Mouse (Mus musculus) neural tube, embryonic 11.5 days (tissue): ENCODE results near the gene Apod. TPM values are rescaled to one million over a fixed set of nuclear protein-coding genes. Genes with fewer than 3 reads are reported as not detected.

Source experiments
- ATAC-seq: fragments of 200-750 bp; cut with Nextera tagmentation; 2 replicates; pipeline ENCODE4 v1.8.0; 2017; ENCODE audit warnings: moderate number of reproducible peaks, mild to moderate bottlenecking, moderate TSS enrichment, moderate library complexity; ENCODE audit not compliant: insufficient read depth, low FRiP score, low TSS enrichment
- DNase-seq: peaks from one replicate; pipeline ENCODE4 v3.0.0-alpha.2; 2015; ENCODE audit warnings: low spot score
- H3K27ac ChIP-seq: fragments of 300-500 bp; sonication (generic); 2 replicates; pipeline ENCODE4 v1.5.1; 2014; ENCODE audit warnings: low read depth, mild to moderate bottlenecking, low read length
- H3K27me3 ChIP-seq: fragments of 300-500 bp; sonication (generic); 2 replicates; pipeline ENCODE4 v1.6.1; 2014; ENCODE audit warnings: mild to moderate bottlenecking, low read length, mixed read lengths; ENCODE audit not compliant: control insufficient read depth, insufficient read depth
- H3K36me3 ChIP-seq: fragments of 300-500 bp; sonication (generic); 2 replicates; pipeline ENCODE4 v1.6.1; 2014; ENCODE audit warnings: mild to moderate bottlenecking, low read length, moderate library complexity, mixed read lengths; ENCODE audit not compliant: control insufficient read depth, insufficient read depth
- H3K4me1 ChIP-seq: fragments of 300-500 bp; sonication (generic); 2 replicates; pipeline ENCODE4 v1.6.1; 2014; ENCODE audit warnings: low read length, mixed read lengths; ENCODE audit not compliant: control insufficient read depth, insufficient read depth
- H3K4me2 ChIP-seq: fragments of 300-500 bp; sonication (generic); 2 replicates; pipeline ENCODE4 v1.6.1; 2014; ENCODE audit warnings: low read depth, mild to moderate bottlenecking, moderate library complexity
- H3K4me3 ChIP-seq: fragments of 300-500 bp; sonication (generic); 2 replicates; pipeline ENCODE4 v1.5.1; 2014; ENCODE audit warnings: low read depth, low read length
- H3K9ac ChIP-seq: fragments of 300-500 bp; sonication (generic); 2 replicates; pipeline ENCODE4 v1.6.1; 2014; ENCODE audit warnings: mild to moderate bottlenecking, low read length
- H3K9me3 ChIP-seq: fragments of 300-500 bp; sonication (generic); 2 replicates; pipeline ENCODE4 v1.6.1; 2016; ENCODE audit warnings: low read length; ENCODE audit not compliant: control insufficient read depth
- WGBS: fragments of 180-500 bp; shearing (Covaris S2); extraction: QIAGEN DNeasy Blood & Tissue Kit; methylation state at CpG from one replicate; pipeline ENCODE4 v1.1.7; 2014; 5-methylcytosine and 5-hydroxymethylcytosine counted together
- polyA plus RNA-seq: library from polyadenylated mRNA; unstranded; fragments of >200 nt; fragmentation: Nextera tagmentation; extraction: Ambion mirVana; gene quantifications from 2 replicates; pipeline ENCODE4 v1.2.1, GENCODE M21; 2014

Apod gene
- polyA plus RNA-seq, result 14.3 and 15.8 TPM in 2 replicates

GRCm38 (mm10) chr16:31314497-31315233, at the start of gene Apod:
Apod (minus strand) TSS chr16:31314808.
- no peak within 1 kb of the TSS for H3K4me3 ChIP-seq
- no peaks in the 10 kb centered on the region for H3K36me3 ChIP-seq
- no peaks in the 10 kb centered on the region for H3K9me3 ChIP-seq
- H3K27ac ChIP-seq, result no peak within 1 kb of the TSS
- H3K4me1 ChIP-seq, result 0 out of 2 replicates have a peak, but pooled peaks cover 2% of the 10 kb centered on the region
- 42% methylated on average over 9 of the region's 9 CpGs for WGBS
- no peak for DNase-seq
- no peak within 1 kb of the TSS for H3K9ac ChIP-seq
- ATAC-seq, result no peak
- no peak within 1 kb of the TSS for H3K4me2 ChIP-seq
- H3K27me3 ChIP-seq, result no peaks in the 10 kb centered on the region

- no peak overlapping the region for H3K4me3 ChIP-seq
- no peak overlapping the region for H3K4me2 ChIP-seq
- H3K27ac ChIP-seq, result no peak overlapping the region
- H3K4me1 ChIP-seq, result no peaks in the 10 kb centered on the region
- no peaks in the 10 kb centered on the region for H3K27me3 ChIP-seq
- 75% methylated on average over 11 of the region's 11 CpGs for WGBS
- no peaks in the 10 kb centered on the region for H3K36me3 ChIP-seq
- DNase-seq (no peak), ATAC-seq (no peak)
- no peak overlapping the region for H3K9ac ChIP-seq
- no peaks in the 10 kb centered on the region for H3K9me3 ChIP-seq
These were observed 49.3 kb upstream of the Apod start for GRCm38 (mm10) chr16:31363685-31364436.

- 65% methylated on average over 5 of the region's 5 CpGs for WGBS
- Histone ChIP-seq H3K9me3 (no peaks in the 10 kb centered on the region), H3K27me3 (no peaks in the 10 kb centered on the region), H3K27ac (no peak overlapping the region), H3K36me3 (no peaks in the 10 kb centered on the region), H3K9ac (no peak overlapping the region), H3K4me3 (no peak overlapping the region), H3K4me1 (no peaks in the 10 kb centered on the region), H3K4me2 (no peak overlapping the region)
- DNase-seq (no peak), ATAC-seq (no peak)
These were observed 44.9 kb upstream of the Apod start for GRCm38 (mm10) chr16:31359542-31359941.

GRCm38 (mm10) chr16:31358991-31359390, 44.4 kb upstream of the Apod start:
- H3K4me1 ChIP-seq, result no peaks in the 10 kb centered on the region
- no peak overlapping the region for H3K4me3 ChIP-seq
- H3K9me3 ChIP-seq, result no peaks in the 10 kb centered on the region
- ATAC-seq (no peak), DNase-seq (no peak)
- 39% methylated on average over 9 of the region's 9 CpGs for WGBS
- H3K27me3 ChIP-seq, result no peaks in the 10 kb centered on the region
- no peaks in the 10 kb centered on the region for H3K36me3 ChIP-seq
- H3K27ac ChIP-seq, result no peak overlapping the region
- H3K9ac ChIP-seq, result no peak overlapping the region
- H3K4me2 ChIP-seq, result no peak overlapping the region

- WGBS, result 44% methylated on average over 15 of the region's 15 CpGs
- Histone ChIP-seq H3K9ac (no peak overlapping the region), H3K27ac (no peak overlapping the region), H3K4me1 (no peaks in the 10 kb centered on the region), H3K27me3 (no peaks in the 10 kb centered on the region), H3K36me3 (no peaks in the 10 kb centered on the region), H3K4me2 (no peak overlapping the region), H3K4me3 (no peak overlapping the region), H3K9me3 (no peaks in the 10 kb centered on the region)
- no peak for ATAC-seq
- no peak for DNase-seq
These were observed 44.0 kb upstream of the Apod start for GRCm38 (mm10) chr16:31358576-31358975.

GRCm38 (mm10) chr16:31355882-31356281, 41.3 kb upstream of the Apod start:
- no peak overlapping the region for H3K4me2 ChIP-seq
- no peak overlapping the region for H3K9ac ChIP-seq
- H3K27me3 ChIP-seq, result no peaks in the 10 kb centered on the region
- no peak for ATAC-seq
- no peak overlapping the region for H3K27ac ChIP-seq
- no peaks in the 10 kb centered on the region for H3K36me3 ChIP-seq
- DNase-seq, result no peak
- 72% methylated on average over 6 of the region's 6 CpGs for WGBS
- H3K4me3 ChIP-seq, result no peak overlapping the region
- no peaks in the 10 kb centered on the region for H3K4me1 ChIP-seq
- H3K9me3 ChIP-seq, result no peaks in the 10 kb centered on the region

GRCm38 (mm10) chr16:31354341-31355329, 40.0 kb upstream of the Apod start:
- 32% methylated on average over 17 of the region's 17 CpGs for WGBS

GRCm38 (mm10) chr16:31352996-31353395, 38.4 kb upstream of the Apod start:
- no peaks in the 10 kb centered on the region for H3K27me3 ChIP-seq

More at GRCm38 (mm10) chr16:31354341-31355329, 40.0 kb upstream of the Apod start:
- ATAC-seq, result 0 out of 2 replicates have a peak, but pooled peaks have one; percentile 48
- Histone ChIP-seq H3K9me3 (no peaks in the 10 kb centered on the region), H3K4me2 (no peak overlapping the region), H3K27me3 (no peaks in the 10 kb centered on the region), H3K4me1 (no peaks in the 10 kb centered on the region), H3K36me3 (no peaks in the 10 kb centered on the region), H3K27ac (no peak overlapping the region), H3K9ac (no peak overlapping the region), H3K4me3 (no peak overlapping the region)
- peak; percentile 77 for DNase-seq

More at GRCm38 (mm10) chr16:31352996-31353395, 38.4 kb upstream of the Apod start:
- DNase-seq, result no peak
- Histone ChIP-seq H3K9ac (no peak overlapping the region), H3K4me2 (no peak overlapping the region), H3K27ac (no peak overlapping the region), H3K4me3 (no peak overlapping the region), H3K36me3 (no peaks in the 10 kb centered on the region), H3K9me3 (no peaks in the 10 kb centered on the region), H3K4me1 (no peaks in the 10 kb centered on the region)
- 75% methylated on average over 4 of the region's 4 CpGs for WGBS
- ATAC-seq, result no peak
